Mouse (Mus musculus) heart, adult 2 months (tissue): ENCODE data around the gene Elobl.

Experiments
- EP300 ChIP-seq: fragments of 200-500 bp; IDR thresholded peaks from 2 replicates; pipeline ENCODE4 v1.6.1; 2011; ENCODE audit warnings: low read depth, low read length, control low read depth; ENCODE audit not compliant: insufficient read depth
- POLR2A ChIP-seq: fragments of 200-500 bp; IDR thresholded peaks from 2 replicates; pipeline ENCODE4 v1.6.1; 2011; ENCODE audit warnings: mild to moderate bottlenecking, low read depth, low read length, control low read depth; ENCODE audit not compliant: insufficient read depth

- TF ChIP-seq EP300: no peak
- no peak for TF ChIP-seq POLR2A
Observed at GRCm38 (mm10) chr11:89009066-89009465, 42.3 kb upstream of the Elobl start.
